Mouse (Mus musculus): ENCODE results near the gene Akna.

The Akna gene

DNA sequence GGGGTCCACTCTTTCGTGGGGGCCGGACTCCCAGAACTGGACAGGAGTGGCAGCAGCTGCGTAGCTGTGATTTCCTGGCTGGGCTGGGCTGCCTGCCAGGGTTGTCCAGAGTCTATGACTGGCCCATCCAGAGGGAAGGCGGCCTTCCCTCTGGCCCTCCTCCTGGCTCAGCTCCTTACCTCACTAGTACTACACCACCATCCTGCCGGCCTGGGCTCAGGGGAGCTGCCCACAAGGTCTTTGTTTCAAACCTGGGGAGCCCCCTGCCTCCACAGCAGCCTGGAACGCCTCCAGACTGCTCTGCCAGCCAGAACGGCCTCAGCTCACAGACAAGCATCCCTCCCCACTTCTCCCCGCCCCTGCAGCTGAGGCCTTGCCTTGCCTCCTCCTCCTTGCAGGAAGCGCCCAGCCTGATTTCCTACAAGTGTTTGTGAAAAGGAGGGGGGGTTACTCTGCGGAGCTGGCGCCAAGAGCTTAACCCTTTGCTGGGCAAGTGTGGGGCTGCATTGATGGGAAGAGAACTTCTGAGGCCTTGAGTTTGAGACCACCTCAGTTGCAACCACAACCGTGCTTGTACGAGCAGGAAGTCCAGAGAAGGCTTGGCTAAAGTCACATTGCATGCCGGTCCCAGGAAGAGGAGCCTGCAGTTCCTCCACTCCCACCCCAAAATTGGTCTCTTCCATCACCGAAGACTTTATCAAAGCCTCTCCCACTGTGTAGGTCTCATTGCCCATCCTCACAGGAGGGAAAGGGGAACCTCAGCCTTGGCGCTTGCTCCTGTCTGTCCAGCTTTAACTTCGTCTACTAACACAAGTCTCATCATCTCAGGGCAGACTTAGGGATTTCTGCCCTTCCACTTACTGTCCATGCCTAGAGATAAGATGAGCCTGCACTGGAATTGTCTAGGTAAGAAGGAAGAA, at the start of gene Akna:
Akna (minus strand) TSS at position 315 of the 920 bp plus-strand sequence.
- no peak for DNase-seq (ENCODE audit: low spot score)

DNA sequence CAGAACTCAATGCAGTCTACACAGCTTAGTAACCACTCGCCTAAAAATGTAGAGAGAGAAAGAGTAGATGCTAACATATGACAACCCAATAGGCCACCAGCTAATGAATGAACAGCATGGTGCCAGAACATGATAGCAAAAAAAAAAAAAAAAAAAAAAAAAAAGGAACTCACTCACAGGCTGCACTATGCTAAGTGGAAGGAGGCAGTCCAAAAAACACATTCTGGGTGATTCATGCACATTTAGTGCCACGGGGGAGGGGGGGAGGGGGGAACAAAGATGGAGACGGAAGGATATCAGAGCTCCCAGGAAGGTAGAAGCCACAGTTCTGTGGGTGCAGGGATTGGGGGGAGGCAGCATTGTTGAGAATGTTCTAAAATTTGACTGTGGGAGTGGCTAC, 49.4 kb upstream of the Akna start:
- DNase-seq (ENCODE audit: low spot score), result no peak

GRCm38 (mm10) chr4:63450551-63450950, 47.4 kb upstream of the Akna start:
- DNase-seq (ENCODE audit: low spot score), result no peak

- DNase-seq (ENCODE audit: low spot score), result no peak
These were observed 41.4 kb upstream of the Akna start for GRCm38 (mm10) chr4:63444362-63445066.

DNA sequence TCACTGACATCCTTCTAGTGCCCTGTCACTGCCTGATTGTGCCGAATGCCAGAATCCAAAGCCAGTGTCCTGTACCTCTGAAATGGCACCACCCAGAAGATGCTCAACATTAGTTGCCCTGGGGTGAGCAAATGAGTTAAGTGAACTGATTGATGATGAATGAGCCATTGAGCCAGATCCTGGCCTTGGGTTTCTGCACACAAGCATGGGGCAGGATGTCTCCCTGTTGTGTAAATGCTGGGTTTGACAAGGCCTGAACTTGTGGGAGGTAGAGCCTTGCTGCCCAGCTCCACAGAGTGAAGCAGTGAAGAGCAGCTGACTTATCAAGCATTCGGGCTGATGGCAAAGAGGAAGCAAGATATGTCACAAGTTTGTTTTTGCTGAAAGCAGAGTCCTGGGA, 39.9 kb upstream of the Akna start:
- DNase-seq (ENCODE audit: low spot score), result no peak

- no peak for DNase-seq (ENCODE audit: low spot score)
These were observed 38.5 kb upstream of the Akna start for GRCm38 (mm10) chr4:63441616-63442015.

- DNase-seq (ENCODE audit: low spot score), result no peak
These were observed 37.1 kb upstream of the Akna start for GRCm38 (mm10) chr4:63440262-63440661.

DNA sequence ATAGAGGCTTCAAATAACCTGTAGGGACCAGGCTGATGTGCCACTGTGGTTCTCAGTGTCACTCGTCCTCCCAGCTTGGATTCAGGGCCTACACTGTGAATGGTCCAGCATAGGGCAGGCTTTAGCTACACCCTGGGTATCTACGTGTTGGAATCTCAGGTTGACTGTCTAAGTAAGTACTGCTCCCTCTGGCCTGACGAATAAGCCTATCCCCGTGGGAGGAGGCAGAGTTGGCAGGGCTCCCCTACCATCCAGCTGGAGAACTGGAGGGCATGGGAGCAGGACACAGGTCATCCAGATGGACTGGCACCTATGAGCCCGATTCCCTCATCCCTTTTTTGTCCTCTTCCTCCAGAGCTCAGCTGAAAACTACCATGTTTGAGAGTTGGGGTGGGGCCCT, 34.8 kb upstream of the Akna start:
- no peak for DNase-seq (ENCODE audit: low spot score)

DNA sequence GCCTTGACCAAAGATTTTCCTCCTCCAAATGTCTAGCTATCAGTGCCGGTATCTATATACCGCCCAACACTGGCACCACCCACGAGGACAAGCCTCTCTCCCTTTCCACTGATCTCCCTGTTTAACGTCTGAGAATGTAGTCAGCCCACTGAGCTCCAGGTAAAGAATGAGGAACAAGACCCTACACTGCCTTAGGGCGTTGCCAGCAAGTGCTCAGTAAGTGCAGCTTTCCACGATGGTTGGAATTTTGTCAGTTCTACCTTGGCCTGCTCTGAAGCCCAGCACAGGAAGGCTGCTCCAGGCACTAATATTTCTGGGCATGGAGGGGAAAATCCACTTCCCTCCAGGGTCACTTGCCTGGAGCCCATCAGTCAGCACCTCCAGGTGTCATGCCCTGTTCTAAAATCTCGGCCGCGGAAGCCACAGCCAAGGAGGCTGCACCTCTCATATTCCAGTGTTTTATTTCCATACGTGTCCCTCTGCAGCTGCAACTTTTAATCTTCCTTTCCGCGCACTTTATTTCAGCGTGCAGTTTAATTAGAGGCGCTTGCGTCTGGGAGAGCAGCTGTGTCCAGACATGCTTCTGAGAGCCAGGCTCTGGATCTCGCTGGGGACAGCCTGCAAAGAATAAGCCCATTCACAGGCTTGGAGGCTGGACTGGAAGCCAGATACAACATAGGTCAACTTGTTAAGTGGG, 34.1 kb upstream of the Akna start:
- no peak for DNase-seq (ENCODE audit: low spot score)

DNA sequence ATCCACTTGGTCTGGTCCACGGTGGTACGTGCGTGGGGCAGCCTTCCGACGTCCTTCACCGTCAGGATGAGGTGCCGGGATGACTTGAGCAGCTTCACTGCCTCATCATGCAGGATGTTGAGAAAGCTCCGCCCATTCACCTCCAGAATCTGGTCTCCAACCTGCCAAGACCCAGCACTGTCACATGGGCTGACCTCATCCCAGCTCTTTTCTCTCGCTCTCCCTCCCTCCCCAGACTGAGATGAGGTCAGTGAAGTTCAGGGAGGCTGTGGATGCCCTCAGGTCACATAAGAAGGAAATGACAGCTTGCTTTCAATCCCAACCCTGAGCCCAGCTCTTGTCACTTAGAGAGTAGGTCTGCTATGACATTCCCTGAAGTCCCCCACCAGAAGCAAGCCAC, 32.2 kb upstream of the Akna start:
- DNase-seq (ENCODE audit: low spot score), result no peak

- no peak for DNase-seq (ENCODE audit: low spot score)
These were observed 27.9 kb upstream of the Akna start for GRCm38 (mm10) chr4:63431098-63431497.

- DNase-seq (ENCODE audit: low spot score), result no peak
These were observed 27.2 kb upstream of the Akna start for GRCm38 (mm10) chr4:63430357-63430756.

- no peak for DNase-seq (ENCODE audit: low spot score)
These were observed 23.2 kb upstream of the Akna start for GRCm38 (mm10) chr4:63426308-63426707.

GRCm38 (mm10) chr4:63423811-63424210, 20.7 kb upstream of the Akna start:
- no peak for DNase-seq (ENCODE audit: low spot score)

DNA sequence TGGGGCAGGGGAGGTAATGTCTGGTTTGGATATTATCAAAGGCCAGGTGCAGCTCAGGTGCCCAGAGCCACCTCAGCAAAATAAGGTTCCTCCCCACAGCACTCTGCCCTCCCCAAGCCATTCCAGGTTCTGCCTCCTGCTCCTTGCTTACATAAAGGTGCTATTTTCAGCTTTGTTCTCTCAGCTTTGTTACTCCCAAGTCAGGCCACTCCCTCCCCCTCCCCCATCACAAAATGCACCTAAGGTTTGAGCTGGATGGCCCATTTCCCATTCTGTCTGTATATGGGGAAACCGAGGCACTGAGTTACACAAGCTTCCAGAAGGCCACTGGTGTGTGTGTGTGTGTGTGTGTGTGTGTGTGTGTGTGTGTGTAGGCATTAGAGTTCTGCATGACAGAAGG, 20.1 kb upstream of the Akna start:
- DNase-seq (ENCODE audit: low spot score), result no peak

DNA sequence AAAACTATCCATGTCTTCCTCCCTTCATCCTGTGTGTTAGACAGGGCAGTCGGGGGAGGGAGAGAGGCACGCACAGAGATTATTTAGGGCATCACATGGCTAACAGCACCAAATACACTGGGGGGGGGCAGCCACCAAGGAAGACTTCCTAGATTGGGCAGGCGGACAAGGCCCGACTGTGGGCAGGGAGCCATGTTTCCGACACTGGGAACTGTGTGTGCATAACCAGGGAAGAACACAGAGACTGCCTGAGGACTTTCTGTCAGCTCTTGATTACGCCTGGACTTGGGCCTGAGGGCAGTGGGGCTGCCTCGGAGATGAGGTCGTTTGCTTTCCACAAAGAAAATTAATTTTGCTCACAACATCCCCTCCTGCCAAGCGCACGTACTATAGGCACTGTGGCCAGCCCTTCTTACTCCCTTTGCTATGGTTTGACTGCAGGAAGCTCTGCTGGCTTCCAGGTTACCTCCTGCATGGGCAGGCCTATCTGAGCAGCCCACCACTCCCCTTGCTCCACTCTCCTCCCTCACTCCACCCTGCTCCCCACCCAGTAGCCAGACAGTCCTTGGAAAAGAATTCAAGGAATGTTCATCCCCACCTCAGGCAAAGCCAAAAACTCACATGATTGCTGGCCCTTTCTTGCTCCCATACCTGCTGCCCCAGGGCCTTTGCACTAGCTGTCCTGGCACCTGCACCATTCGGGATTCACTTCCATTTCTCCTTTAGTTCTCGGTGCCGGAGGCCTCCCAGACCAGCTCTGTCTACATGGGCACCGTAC, 17.2 kb upstream of the Akna start:
- no peak for DNase-seq (ENCODE audit: low spot score)

DNA sequence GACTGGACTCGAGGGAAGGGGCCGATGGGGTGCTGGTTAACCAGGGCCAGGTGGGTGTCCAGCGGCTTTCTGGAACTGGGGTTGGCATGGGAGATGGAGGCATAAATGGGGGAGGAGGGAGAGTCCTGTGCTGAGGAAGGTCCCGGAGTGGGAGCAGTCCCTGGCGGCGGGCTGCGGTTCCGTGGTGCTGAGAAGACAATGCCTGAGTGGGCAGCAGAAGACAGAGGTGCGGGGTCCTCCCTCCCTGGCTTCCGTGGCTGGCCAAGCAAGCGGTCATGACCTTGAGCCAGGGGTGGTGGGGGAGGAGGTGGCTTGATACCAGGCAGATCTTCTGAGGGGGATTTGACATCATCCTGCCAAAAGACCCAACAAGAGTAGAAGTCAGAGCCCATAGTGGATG, 15.1 kb upstream of the Akna start:
- DNase-seq (ENCODE audit: low spot score), result no peak

DNA sequence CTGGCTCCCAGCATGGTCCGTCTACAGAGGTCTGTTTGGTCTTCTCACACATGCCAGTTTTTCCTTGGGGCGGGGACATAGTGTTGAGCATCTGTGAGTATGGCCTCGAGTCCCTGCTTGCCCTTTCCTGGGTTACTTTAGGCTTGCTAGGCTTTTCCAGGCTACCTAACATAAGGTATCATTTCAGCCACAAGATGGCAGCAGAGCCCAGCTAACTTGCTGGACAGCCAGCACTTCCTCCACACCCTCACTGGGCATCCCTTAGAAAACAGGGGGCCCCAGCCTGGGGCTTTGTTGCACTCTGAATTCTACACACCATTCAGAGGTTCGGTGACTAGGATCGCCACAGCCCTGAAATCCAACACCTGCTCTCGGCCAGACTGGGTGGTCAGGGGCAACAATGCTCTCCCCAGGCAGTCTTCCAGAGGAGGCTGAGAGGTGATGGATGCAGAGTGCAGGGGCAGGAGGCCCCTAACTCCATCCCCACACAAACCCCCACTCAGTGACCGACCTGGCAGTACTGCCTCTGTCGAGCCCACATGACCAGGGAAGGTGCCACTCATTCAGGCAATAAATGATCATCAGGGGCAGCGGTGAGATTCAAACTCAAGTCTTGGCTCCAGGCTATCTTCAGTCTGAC, 14.3 kb upstream of the Akna start:
- peak; percentile 54 for DNase-seq (ENCODE audit: low spot score)

DNA sequence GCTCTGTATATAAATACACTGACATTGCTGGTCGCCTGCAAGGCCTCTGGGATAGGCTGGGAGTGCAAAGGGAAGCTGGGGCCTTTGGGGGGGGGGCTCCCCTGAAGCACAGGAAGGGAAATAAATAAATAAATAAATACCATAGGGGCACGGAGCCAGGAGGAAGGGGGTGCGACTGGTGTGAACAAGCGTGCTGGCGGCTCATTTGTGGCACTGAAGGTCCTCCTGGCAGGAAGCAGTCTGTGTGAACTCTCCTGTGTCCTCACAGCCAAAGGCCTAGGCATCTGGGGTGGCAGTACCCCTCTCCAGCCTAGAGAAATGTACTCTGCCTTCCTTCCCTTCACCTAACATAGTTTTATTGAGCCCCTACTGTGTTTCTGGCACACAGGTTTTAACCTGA, 11.8 kb upstream of the Akna start:
- DNase-seq (ENCODE audit: low spot score), result no peak

GRCm38 (mm10) chr4:63411222-63411621, 8.1 kb upstream of the Akna start:
- no peak for DNase-seq (ENCODE audit: low spot score)

- peak; percentile 92 for DNase-seq (ENCODE audit: low spot score)
These were observed 7.4 kb upstream of the Akna start for GRCm38 (mm10) chr4:63410583-63410934.
